ENCODE assay signal across 26 mouse cellular contexts in genomic region chr16:58432384-58432783, GRCm38 (mm10).
"Had no signal": no experiment of that assay in that cellular context is flagged by ENCODE, and none has a peak within 500 bp of the region (broad histone marks: within the 10 kb centered on the region; RNA-seq: fewer than 3 reads in every experiment).

No protein-coding gene starts in this region.

- H3K4me2 ChIP-seq: embryonic facial prominence, embryonic 12.5 days; embryonic facial prominence, embryonic 13.5 days; embryonic facial prominence, embryonic 15.5 days; forebrain, embryonic 12.5 days; forebrain, embryonic 13.5 days; forebrain, embryonic 15.5 days had no signal

- ATAC-seq: forebrain, embryonic 13.5 days; forebrain, embryonic 14.5 days; forebrain, embryonic 15.5 days; forebrain, embryonic 16.5 days; forebrain, postnatal 0 days had no signal

- H3K27me3 ChIP-seq: embryonic facial prominence, embryonic 12.5 days; embryonic facial prominence, embryonic 13.5 days; embryonic facial prominence, embryonic 15.5 days; forebrain, embryonic 12.5 days; forebrain, embryonic 13.5 days; forebrain, embryonic 15.5 days had no signal

- H3K4me3 ChIP-seq: embryonic facial prominence, embryonic 10.5 days; embryonic facial prominence, embryonic 12.5 days; embryonic facial prominence, embryonic 13.5 days; embryonic facial prominence, embryonic 15.5 days; erythroblast, embryonic 14.5 days; forebrain, embryonic 10.5 days; forebrain, embryonic 12.5 days; forebrain, embryonic 13.5 days; forebrain, embryonic 15.5 days; gastrocnemius, adult 2 months; heart, adult 2 months; heart, embryonic 10.5 days had no signal

- DNase-seq: cerebellum, adult 9-11 months; cerebellum, postnatal 10 days; cerebellum, postnatal 14 days; cerebellum, postnatal 25 days; cerebellum, postnatal 36 days; embryo, embryonic 11 days; forebrain, postnatal 0 days; gastrocnemius, adult 2 months; gastrocnemius, postnatal 14 days; gastrocnemius, postnatal 25 days; gastrocnemius, postnatal 36 days; heart, adult 11 months; heart, adult 18-20 months; heart, adult 2 months had no signal
